Mouse (Mus musculus): ENCODE measurements around the gene Gm11938. TPM values are rescaled to one million over a fixed set of nuclear protein-coding genes. Genes with fewer than 3 reads are reported as not detected.
"Not testable (repeated sequence)": the region's sequence is repeated elsewhere in the genome, so short reads cannot be mapped to it uniquely, and the experiment has no call there.

Gene Gm11938
- not detected in 2 replicates for polyA plus RNA-seq (2012; rRNA removed)

DNA sequence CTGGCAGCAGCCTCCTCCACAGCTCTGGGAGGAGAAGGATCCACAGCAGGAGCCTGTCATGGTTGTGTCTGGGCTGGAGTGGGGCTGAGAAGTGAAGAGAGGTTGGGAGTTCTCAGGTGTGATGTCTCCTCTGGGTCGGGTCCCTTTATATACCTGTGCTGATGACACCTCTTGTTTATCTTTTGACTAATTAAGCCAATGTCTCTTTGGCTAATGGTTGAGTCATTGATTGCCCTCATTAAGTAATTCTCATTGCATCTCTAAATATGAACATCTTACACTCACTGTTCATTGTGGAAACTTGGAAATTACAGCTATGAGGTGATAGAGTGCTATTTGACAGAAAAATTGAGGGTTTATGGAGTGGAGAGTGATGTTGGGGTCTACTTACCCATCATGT, at the start of gene Gm11938:
TSS of gene Gm11938 (minus strand) at position 101 of the 400 bp plus-strand sequence.
- not testable (repeated sequence) for H3K27me3 ChIP-seq (ENCODE audit: control insufficient read depth, insufficient read depth, low read length); H3K4me3 ChIP-seq (ENCODE audit: control insufficient read depth, low read depth, low read length); H3K4me1 ChIP-seq (ENCODE audit: control insufficient read depth, insufficient read depth, low read length); H3K36me3 ChIP-seq (ENCODE audit: control insufficient read depth, insufficient read depth, low read length); H3K27ac ChIP-seq (ENCODE audit: control insufficient read depth, insufficient read depth, low read depth, low read length)

DNA sequence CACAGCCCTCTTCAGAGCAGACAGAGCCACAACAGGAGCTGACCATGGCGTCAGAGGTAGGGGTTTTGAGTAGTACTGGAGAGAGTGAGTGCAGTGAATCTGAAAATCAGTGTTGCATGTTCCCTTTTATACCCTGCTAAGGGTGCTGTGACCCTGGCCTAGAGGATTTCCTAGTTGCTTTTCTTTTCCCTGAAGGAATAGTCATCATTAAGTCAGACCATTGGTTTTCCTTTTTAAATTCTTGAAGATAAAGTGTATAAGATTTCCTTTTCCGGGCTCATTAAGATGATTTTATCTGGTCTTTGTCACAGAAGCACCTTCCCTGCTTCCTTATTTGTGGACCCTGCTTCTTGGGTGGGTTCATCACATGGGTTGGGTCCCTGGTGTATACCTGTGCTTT, 47.0 kb upstream of the Gm11938 start, which contains the start of gene Gm11555:
TSS of gene Gm11555 (minus strand) at position 101 of the 400 bp plus-strand sequence.
- TF ChIP-seq CTCF (IDR thresholded peaks at IDR 0.05; ENCODE audit: control insufficient read depth, insufficient read depth, insufficient replicate concordance, low read depth, low read length) (no peak), POLR2A (IDR thresholded peaks at IDR 0.05; ENCODE audit: control insufficient read depth, low read depth, low read length) (no peak)
- H3K27me3 ChIP-seq (ENCODE audit: control insufficient read depth, insufficient read depth, low read length): no peaks in the 10 kb centered on the region

DNA sequence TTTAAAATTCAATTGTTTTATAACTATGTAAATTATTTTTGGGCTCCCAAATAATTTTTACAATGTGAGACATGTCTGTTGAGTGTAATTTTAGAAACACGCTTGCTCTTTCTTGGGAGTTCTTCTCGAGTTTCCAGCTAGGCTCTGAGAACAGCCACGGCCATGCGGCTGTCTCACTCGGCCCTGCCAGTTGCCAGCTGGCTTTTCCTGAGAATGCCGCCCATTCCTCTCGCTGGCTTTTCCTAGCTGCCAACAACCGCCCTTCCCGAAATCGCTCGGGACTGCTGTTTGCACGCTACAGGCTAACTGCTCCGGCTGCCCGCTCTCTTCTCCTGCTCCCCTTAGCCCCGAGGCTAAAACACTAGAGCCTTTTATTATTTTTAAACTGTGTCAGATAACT, 43.3 kb upstream of the Gm11938 start:
- 0 out of 2 replicates have a peak, but pooled peaks cover 2% of the 10 kb centered on the region for H3K4me1 ChIP-seq (ENCODE audit: control insufficient read depth, insufficient read depth, low read length)
- H3K27ac ChIP-seq (ENCODE audit: control insufficient read depth, insufficient read depth, low read depth, low read length): no peak overlapping the region
- no peaks in the 10 kb centered on the region for H3K36me3 ChIP-seq (ENCODE audit: control insufficient read depth, insufficient read depth, low read length)
- TF ChIP-seq POLR2A (IDR thresholded peaks at IDR 0.05; ENCODE audit: control insufficient read depth, low read depth, low read length) (no peak), CTCF (IDR thresholded peaks at IDR 0.05; ENCODE audit: control insufficient read depth, insufficient read depth, insufficient replicate concordance, low read depth, low read length) (no peak)
- H3K27me3 ChIP-seq (ENCODE audit: control insufficient read depth, insufficient read depth, low read length): no peaks in the 10 kb centered on the region
- H3K4me3 ChIP-seq (ENCODE audit: control insufficient read depth, low read depth, low read length): no peak overlapping the region

More for the DNA sequence above, 47.0 kb upstream of the Gm11938 start, which contains the start of gene Gm11555:
- Histone ChIP-seq H3K4me3 (ENCODE audit: control insufficient read depth, low read depth, low read length) (no peak within 1 kb of the TSS), H3K36me3 (ENCODE audit: control insufficient read depth, insufficient read depth, low read length) (no peaks in the 10 kb centered on the region), H3K4me1 (ENCODE audit: control insufficient read depth, insufficient read depth, low read length) (0 out of 2 replicates have a peak, but pooled peaks cover 2% of the 10 kb centered on the region), H3K27ac (ENCODE audit: control insufficient read depth, insufficient read depth, low read depth, low read length) (no peak within 1 kb of the TSS)

DNA sequence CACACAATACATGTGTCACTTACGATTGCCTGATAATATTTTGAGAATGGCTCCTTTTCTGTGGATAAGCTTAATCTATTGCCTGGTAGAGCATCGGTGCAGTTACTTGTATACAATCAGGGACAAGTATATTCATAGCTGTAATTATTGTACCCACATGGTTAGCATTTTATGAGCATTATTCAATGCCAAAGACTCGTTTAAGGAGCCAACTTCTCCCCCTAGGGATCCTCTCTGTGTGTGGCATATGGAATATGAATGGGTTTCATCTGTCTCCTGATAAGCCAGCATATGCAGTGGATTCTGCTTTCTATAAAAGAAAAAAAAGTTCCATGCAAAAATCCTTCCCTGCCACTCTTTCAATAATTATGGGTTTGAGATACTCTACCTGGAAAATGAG, 41.2 kb upstream of the Gm11938 start:
- H3K27me3 ChIP-seq (ENCODE audit: control insufficient read depth, insufficient read depth, low read length): no peaks in the 10 kb centered on the region
- 0 out of 2 replicates have a peak, but pooled peaks cover 2% of the 10 kb centered on the region for H3K4me1 ChIP-seq (ENCODE audit: control insufficient read depth, insufficient read depth, low read length)
- H3K27ac ChIP-seq (ENCODE audit: control insufficient read depth, insufficient read depth, low read depth, low read length): no peak overlapping the region
- H3K4me3 ChIP-seq (ENCODE audit: control insufficient read depth, low read depth, low read length): no peak overlapping the region
- H3K36me3 ChIP-seq (ENCODE audit: control insufficient read depth, insufficient read depth, low read length): no peaks in the 10 kb centered on the region
- TF ChIP-seq CTCF (IDR thresholded peaks at IDR 0.05; ENCODE audit: control insufficient read depth, insufficient read depth, insufficient replicate concordance, low read depth, low read length) (no peak), POLR2A (IDR thresholded peaks at IDR 0.05; ENCODE audit: control insufficient read depth, low read depth, low read length) (no peak)

DNA sequence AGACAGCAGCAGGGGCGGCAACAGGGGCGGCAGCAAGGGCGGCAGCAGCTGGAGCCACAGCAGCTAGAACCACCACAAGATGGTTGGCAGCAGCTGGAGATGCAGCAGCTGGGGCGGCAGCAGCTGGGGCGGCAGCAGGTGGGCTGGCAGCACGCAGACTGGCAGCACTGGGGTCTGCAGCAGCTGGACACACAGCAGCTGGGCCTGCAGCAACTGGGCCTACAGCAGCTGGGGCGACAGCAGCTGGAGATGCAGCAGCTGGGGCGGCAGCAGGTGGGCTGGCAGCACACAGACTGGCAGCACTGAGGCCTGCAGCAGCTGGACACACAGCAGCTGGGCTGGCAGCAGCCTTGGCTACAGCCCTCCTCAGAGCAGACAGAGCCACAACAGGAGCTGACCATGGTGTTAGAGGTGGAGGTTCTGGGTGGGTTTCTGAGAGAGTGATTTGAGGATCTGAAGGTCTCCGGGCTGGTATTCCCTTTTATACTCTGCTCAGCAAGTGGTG, 40.6 kb upstream of the Gm11938 start, which contains the start of gene Krtap4-7:
TSS of gene Krtap4-7 (minus strand) at position 455 of the 505 bp plus-strand sequence.
- H3K36me3 ChIP-seq (ENCODE audit: control insufficient read depth, insufficient read depth, low read length); H3K27ac ChIP-seq (ENCODE audit: control insufficient read depth, insufficient read depth, low read depth, low read length); H3K27me3 ChIP-seq (ENCODE audit: control insufficient read depth, insufficient read depth, low read length); H3K4me3 ChIP-seq (ENCODE audit: control insufficient read depth, low read depth, low read length); H3K4me1 ChIP-seq (ENCODE audit: control insufficient read depth, insufficient read depth, low read length): not testable (repeated sequence)

DNA sequence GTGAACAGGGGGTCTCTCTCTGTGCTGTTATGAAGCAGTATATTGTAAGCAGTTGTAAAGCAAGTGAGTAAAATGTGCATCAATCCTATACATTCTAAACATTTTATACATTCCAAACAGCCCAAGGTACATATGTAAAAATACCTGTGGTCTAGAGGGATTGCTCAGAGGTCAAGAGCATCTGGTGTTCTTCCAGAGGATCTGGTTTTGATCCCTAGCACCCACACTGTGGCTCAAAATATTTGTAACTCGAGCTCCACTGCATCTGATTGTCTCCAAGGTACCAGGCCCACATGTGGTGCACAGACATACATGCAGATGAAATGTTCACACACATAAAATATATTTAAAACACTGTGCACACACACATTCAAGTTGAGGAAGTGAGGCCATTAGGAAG, 37.8 kb upstream of the Gm11938 start:
- TF ChIP-seq POLR2A (IDR thresholded peaks at IDR 0.05; ENCODE audit: control insufficient read depth, low read depth, low read length): no peak
- no peak for TF ChIP-seq CTCF (IDR thresholded peaks at IDR 0.05; ENCODE audit: control insufficient read depth, insufficient read depth, insufficient replicate concordance, low read depth, low read length)
- Histone ChIP-seq H3K4me3 (ENCODE audit: control insufficient read depth, low read depth, low read length) (peak overlapping the region; percentile 29; the same call in 1 of the 2 replicates), H3K4me1 (ENCODE audit: control insufficient read depth, insufficient read depth, low read length) (no peaks in the 10 kb centered on the region), H3K36me3 (ENCODE audit: control insufficient read depth, insufficient read depth, low read length) (no peaks in the 10 kb centered on the region), H3K27me3 (ENCODE audit: control insufficient read depth, insufficient read depth, low read length) (no peaks in the 10 kb centered on the region), H3K27ac (ENCODE audit: control insufficient read depth, insufficient read depth, low read depth, low read length) (no peak overlapping the region)

DNA sequence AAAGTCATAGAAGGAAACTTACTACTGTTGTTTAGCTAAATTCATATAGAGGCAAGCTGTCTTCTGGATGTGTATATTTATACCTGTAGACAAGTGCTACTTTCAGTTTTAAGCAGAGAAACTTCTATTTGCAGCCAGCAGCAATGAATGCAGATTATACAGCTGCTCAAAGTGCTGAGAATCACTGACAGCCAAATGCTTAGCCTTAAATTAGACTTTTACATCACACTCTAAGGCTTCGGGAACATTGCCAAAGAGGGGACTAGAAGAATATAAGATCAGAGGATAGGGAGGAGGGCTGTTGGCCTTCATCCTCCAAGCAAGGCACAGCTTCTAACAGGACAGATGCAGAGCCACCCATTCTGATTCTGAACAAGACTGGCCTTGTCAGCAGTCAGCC, 34.0 kb upstream of the Gm11938 start:
- no peaks in the 10 kb centered on the region for H3K36me3 ChIP-seq (ENCODE audit: control insufficient read depth, insufficient read depth, low read length)
- H3K4me3 ChIP-seq (ENCODE audit: control insufficient read depth, low read depth, low read length): no peak overlapping the region
- TF ChIP-seq POLR2A (IDR thresholded peaks at IDR 0.05; ENCODE audit: control insufficient read depth, low read depth, low read length): no peak
- no peak for TF ChIP-seq CTCF (IDR thresholded peaks at IDR 0.05; ENCODE audit: control insufficient read depth, insufficient read depth, insufficient replicate concordance, low read depth, low read length)
- H3K4me1 ChIP-seq (ENCODE audit: control insufficient read depth, insufficient read depth, low read length): no peaks in the 10 kb centered on the region
- H3K27me3 ChIP-seq (ENCODE audit: control insufficient read depth, insufficient read depth, low read length): no peaks in the 10 kb centered on the region
- no peak overlapping the region for H3K27ac ChIP-seq (ENCODE audit: control insufficient read depth, insufficient read depth, low read depth, low read length)

DNA sequence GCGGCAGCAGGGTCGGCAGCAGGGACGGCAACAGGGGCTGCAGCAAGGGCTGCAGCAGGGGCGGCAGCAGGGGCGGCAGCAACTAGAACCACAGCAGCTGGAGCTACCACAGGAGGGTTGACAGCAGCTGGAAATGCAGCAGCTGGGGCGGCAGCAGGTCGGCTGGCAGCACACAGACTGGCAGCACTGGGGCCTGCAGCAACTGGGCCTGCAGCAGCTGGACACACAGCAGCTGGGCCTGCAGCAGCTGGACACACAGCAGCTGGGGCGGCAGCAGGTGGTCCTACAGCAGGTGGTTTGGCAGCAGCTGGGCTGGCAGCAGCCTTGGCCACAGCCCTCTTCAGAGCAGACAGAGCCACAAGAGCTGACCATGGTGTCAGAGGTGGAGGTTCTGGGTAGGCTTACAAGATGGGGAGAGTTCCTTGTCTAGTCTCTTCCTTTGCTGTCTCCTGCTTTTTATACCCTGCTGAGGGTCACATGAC, 31.6 kb upstream of the Gm11938 start, which contains the start of gene Krtap4-2:
TSS of gene Krtap4-2 (minus strand) at position 432 of the 482 bp plus-strand sequence.
- Histone ChIP-seq H3K4me3 (ENCODE audit: control insufficient read depth, low read depth, low read length) (no peak within 1 kb of the TSS), H3K27ac (ENCODE audit: control insufficient read depth, insufficient read depth, low read depth, low read length) (no peak within 1 kb of the TSS), H3K36me3 (ENCODE audit: control insufficient read depth, insufficient read depth, low read length) (no peaks in the 10 kb centered on the region), H3K4me1 (ENCODE audit: control insufficient read depth, insufficient read depth, low read length) (no peaks in the 10 kb centered on the region), H3K27me3 (ENCODE audit: control insufficient read depth, insufficient read depth, low read length) (no peaks in the 10 kb centered on the region)
- TF ChIP-seq POLR2A (IDR thresholded peaks at IDR 0.05; ENCODE audit: control insufficient read depth, low read depth, low read length) (no peak), CTCF (IDR thresholded peaks at IDR 0.05; ENCODE audit: control insufficient read depth, insufficient read depth, insufficient replicate concordance, low read depth, low read length) (no peak)
